Mouse (Mus musculus) left cerebral cortex, postnatal 14 days (tissue): ENCODE results near the gene Pcyox1. TPM values are rescaled to one million over a fixed set of nuclear protein-coding genes. Genes with fewer than 3 reads are reported as not detected.

ENCODE experiments used
- total RNA-seq, 2 experiments: library from RNA; stranded (reverse); gene quantifications; 2 replicates each; pipeline ENCODE4 v1.2.3; 2021

Gene Pcyox1
- total RNA-seq, 2 experiments from 2014 or later: 108 to 109 TPM

Other genes with a start within 250 kb of the Pcyox1 start
- 10 to 100 TPM; 16.3 to 18.5 TPM for gene Tgfa, start 201.9 kb downstream of the Pcyox1 start, total RNA-seq
- 10 to 100 TPM; 26.2 to 28.4 TPM for gene Fam136a, start 31.5 kb downstream of the Pcyox1 start, total RNA-seq
- 10 to 100 TPM; 63.3 to 71.7 TPM for gene Snrpg, start 25.9 kb downstream of the Pcyox1 start, total RNA-seq
- gene Tia1, start 7.1 kb upstream of the Pcyox1 start, total RNA-seq: 100 to 1,000 TPM; 106 to 107 TPM
- under 1 TPM in 1 of 2 experiments, not detected in 1; 0.49 TPM for gene Gm44790, start 29.5 kb upstream of the Pcyox1 start, total RNA-seq
- gene C87436, start 41.2 kb upstream of the Pcyox1 start, total RNA-seq: 10 to 100 TPM; 13.7 to 14.3 TPM
- gene Pcbp1, start 129.2 kb upstream of the Pcyox1 start, total RNA-seq: 100 to 1,000 TPM; 182 to 190 TPM
- gene Asprv1, start 231.0 kb upstream of the Pcyox1 start, total RNA-seq: 1 to 10 TPM; 1.5 to 1.7 TPM